Mouse (Mus musculus) embryo, embryonic 10.5 days (tissue): ENCODE data around the gene Tubal3.
A peak's percentile ranks its signal among the peaks of the same experiment; 100 is the strongest.
"Not testable (repeated sequence)": the region's sequence is repeated elsewhere in the genome, so short reads cannot be mapped to it uniquely, and the experiment has no call there.

Experiments used
- DNase-seq: peaks from one replicate; pipeline ENCODE4 v3.0.0-alpha.2; 2015; ENCODE audit warnings: low spot score

Gene Tubal3

GRCm38 (mm10) chr13:3917571-3918311 is at the start of gene Tubal3, which contains the start of gene Net1:
TSS of gene Tubal3 (plus strand) at chr13:3918274.
TSS of gene Net1 (minus strand) at chr13:3918220.
- DNase-seq: peak; percentile 95

- no peak for DNase-seq
These were observed 48.2 kb upstream of the Tubal3 start for GRCm38 (mm10) chr13:3869901-3870300.

- DNase-seq: no peak
These were observed 45.2 kb upstream of the Tubal3 start for GRCm38 (mm10) chr13:3872832-3873231.

- DNase-seq: no peak
These were observed 41.6 kb upstream of the Tubal3 start for GRCm38 (mm10) chr13:3876448-3876847.

- no peak for DNase-seq
These were observed 40.9 kb upstream of the Tubal3 start for GRCm38 (mm10) chr13:3877185-3877584.

GRCm38 (mm10) chr13:3877679-3878220 is 40.3 kb upstream of the Tubal3 start:
- peak; percentile 36 for DNase-seq

- no peak for DNase-seq
These were observed 31.4 kb upstream of the Tubal3 start for GRCm38 (mm10) chr13:3886663-3887062.

- DNase-seq: no peak
These were observed 29.0 kb upstream of the Tubal3 start for GRCm38 (mm10) chr13:3889111-3889510.

GRCm38 (mm10) chr13:3890061-3890460 is 28.0 kb upstream of the Tubal3 start:
- peak; percentile 45 for DNase-seq

- DNase-seq: peak; percentile 22
These were observed 26.5 kb upstream of the Tubal3 start for GRCm38 (mm10) chr13:3891479-3892087.

- peak; percentile 44 for DNase-seq
These were observed 25.5 kb upstream of the Tubal3 start for GRCm38 (mm10) chr13:3892601-3893000.

- DNase-seq: peak; percentile 94
These were observed 24.8 kb upstream of the Tubal3 start for GRCm38 (mm10) chr13:3893126-3893734.

- DNase-seq: no peak
These were observed 23.5 kb upstream of the Tubal3 start for GRCm38 (mm10) chr13:3894549-3894948.

GRCm38 (mm10) chr13:3895397-3895980 is 22.6 kb upstream of the Tubal3 start:
- DNase-seq: no peak

- no peak for DNase-seq
These were observed 22.0 kb upstream of the Tubal3 start for GRCm38 (mm10) chr13:3896032-3896431.

- peak; percentile 87 for DNase-seq
These were observed 21.2 kb upstream of the Tubal3 start for GRCm38 (mm10) chr13:3896913-3897312.

- DNase-seq: not testable (repeated sequence)
These were observed 19.9 kb upstream of the Tubal3 start for GRCm38 (mm10) chr13:3898202-3898601.

GRCm38 (mm10) chr13:3899301-3899700 is 18.8 kb upstream of the Tubal3 start:
- no peak for DNase-seq

GRCm38 (mm10) chr13:3907151-3907696 is 10.8 kb upstream of the Tubal3 start:
- no peak for DNase-seq

GRCm38 (mm10) chr13:3908262-3908661 is 9.8 kb upstream of the Tubal3 start:
- no peak for DNase-seq

- no peak for DNase-seq
These were observed 7.7 kb upstream of the Tubal3 start for GRCm38 (mm10) chr13:3910356-3910755.

GRCm38 (mm10) chr13:3913504-3913903 is 4.6 kb upstream of the Tubal3 start:
- no peak for DNase-seq
